Mouse (Mus musculus) gastrocnemius, postnatal 25 days (tissue): ENCODE measurements around the gene Znrf3. TPM values are rescaled to one million over a fixed set of nuclear protein-coding genes. Genes with fewer than 3 reads are reported as not detected.
"Not testable (repeated sequence)": the region's sequence is repeated elsewhere in the genome, so short reads cannot be mapped to it uniquely, and the experiment has no call there.

Experiments
- DNase-seq: peaks from one replicate; pipeline ENCODE4 v3.0.0; 2022
- long read RNA-seq, 2 experiments: library from polyadenylated mRNA; stranded (forward); transcript quantifications; one replicate each; pipeline ENCODE4 v2.0.0; 2021
- total RNA-seq, 2 experiments: library from RNA; stranded (reverse); gene quantifications; 1 replicate in 1 of 2; 2 replicates in 1 of 2; pipeline ENCODE4 v1.2.3; 2021

Znrf3 gene
- total RNA-seq: 1 to 10 TPM; 5.1 to 6.1 TPM
- long read RNA-seq, experiment 1, full-length matches to known transcripts: 1 of 2 reads
- long read RNA-seq, experiment 1, partial matches to known transcripts: 0 of 2 reads
- long read RNA-seq, experiment 1, other reads (novel, unspliced or antisense): 1 of 2 reads
- long read RNA-seq, experiment 2: 0 reads

GRCm38 (mm10) chr11:5444599-5445451 is at the start of gene Znrf3:
TSS of gene Znrf3 (minus strand) at chr11:5444847.
- DNase-seq: peak; percentile 90

GRCm38 (mm10) chr11:5493869-5494268 is 49.2 kb upstream of the Znrf3 start:
- no peak for DNase-seq

- no peak for DNase-seq
Measured at GRCm38 (mm10) chr11:5491912-5492311, 47.3 kb upstream of the Znrf3 start.

GRCm38 (mm10) chr11:5490989-5491656 is 46.5 kb upstream of the Znrf3 start:
- no peak for DNase-seq

- DNase-seq: not testable (repeated sequence)
Measured at GRCm38 (mm10) chr11:5489433-5489832, 44.8 kb upstream of the Znrf3 start.

GRCm38 (mm10) chr11:5485193-5486011 is 40.8 kb upstream of the Znrf3 start:
- peak; percentile 63 for DNase-seq

GRCm38 (mm10) chr11:5482581-5482980 is 37.9 kb upstream of the Znrf3 start:
- no peak for DNase-seq

- no peak for DNase-seq
Measured at GRCm38 (mm10) chr11:5478831-5479230, 34.2 kb upstream of the Znrf3 start.

GRCm38 (mm10) chr11:5478193-5478592 is 33.5 kb upstream of the Znrf3 start:
- DNase-seq: no peak

GRCm38 (mm10) chr11:5476806-5477205 is 32.2 kb upstream of the Znrf3 start:
- DNase-seq: no peak

GRCm38 (mm10) chr11:5475556-5476118 is 31.0 kb upstream of the Znrf3 start:
- not testable (repeated sequence) for DNase-seq

GRCm38 (mm10) chr11:5474130-5474529 is 29.5 kb upstream of the Znrf3 start:
- DNase-seq: no peak

- no peak for DNase-seq
Measured at GRCm38 (mm10) chr11:5470055-5470454, 25.4 kb upstream of the Znrf3 start.

- DNase-seq: no peak
Measured at GRCm38 (mm10) chr11:5469084-5469483, 24.4 kb upstream of the Znrf3 start.

GRCm38 (mm10) chr11:5468471-5468870 is 23.8 kb upstream of the Znrf3 start:
- DNase-seq: no peak

- DNase-seq: no peak
Measured at GRCm38 (mm10) chr11:5451923-5452322, 7.3 kb upstream of the Znrf3 start.

GRCm38 (mm10) chr11:5451341-5451740 is 6.7 kb upstream of the Znrf3 start:
- no peak for DNase-seq

- no peak for DNase-seq
Measured at GRCm38 (mm10) chr11:5450701-5451100, 6.1 kb upstream of the Znrf3 start.

GRCm38 (mm10) chr11:5445452-5445953 is 856 bp upstream of the Znrf3 start:
- no peak for DNase-seq

GRCm38 (mm10) chr11:5444234-5444598 is 431 bp downstream of the Znrf3 start:
- peak; percentile 46 for DNase-seq

GRCm38 (mm10) chr11:5443511-5444233 is 975 bp downstream of the Znrf3 start:
- DNase-seq: peak; percentile 22
